Mouse (Mus musculus) testis, adult 10 weeks (tissue): ENCODE data around the gene Plscr2. TPM values are rescaled to one million over a fixed set of nuclear protein-coding genes. Genes with fewer than 3 reads are reported as not detected.

ENCODE experiments used
- polyA plus RNA-seq: library from polyadenylated mRNA; stranded (reverse); fragments of 350-450 nt; fragmentation: Illumina TruSeq; extraction: RNeasy Lipid Tissue Mini Kit (QIAGEN cat#74804); gene quantifications from one replicate; pipeline ENCODE4 v1.2.3, GENCODE M21; 2014; ENCODE audit warnings: low read depth, low replicate concordance

The Plscr2 gene
- 3.8 TPM for polyA plus RNA-seq

DNA sequence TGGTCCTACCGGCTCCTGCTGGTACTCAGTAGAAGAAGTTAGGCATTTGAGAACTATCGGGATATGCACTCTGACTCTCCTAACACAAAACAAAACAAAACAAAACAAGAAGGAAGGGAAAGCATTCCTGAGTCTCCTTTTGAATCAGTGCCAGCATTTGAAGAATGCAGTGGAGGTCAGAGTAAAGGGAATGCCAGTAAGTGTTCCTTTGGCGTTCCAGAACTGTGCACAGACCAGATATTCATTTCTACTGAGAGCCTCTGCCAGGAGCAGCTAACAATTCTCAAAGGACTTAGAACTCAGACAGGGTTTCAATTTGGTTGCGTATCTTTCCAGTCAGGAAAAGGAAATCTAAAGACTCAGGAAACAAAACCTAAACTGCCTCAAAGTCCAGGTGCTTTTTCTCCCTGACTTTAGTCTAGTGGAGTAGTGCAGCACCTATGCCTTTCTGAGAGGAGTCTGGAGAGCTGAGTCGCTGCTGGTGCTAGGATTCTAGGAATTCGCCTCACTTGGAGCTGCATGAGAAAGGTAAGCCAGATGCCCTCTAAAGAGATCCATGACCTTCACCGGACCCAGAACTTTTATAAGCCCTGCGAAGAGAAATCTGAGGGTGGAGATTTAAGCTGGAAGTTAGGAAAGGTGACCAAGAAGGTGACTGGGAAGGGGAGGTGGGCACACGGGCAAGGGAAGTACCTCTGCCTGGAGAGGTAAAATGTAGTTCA, at the start of gene Plscr2:
Gene Plscr2 (plus strand): TSS at position 117 of the 722 bp plus-strand sequence.

GRCm38 (mm10) chr9:92249447-92249852, 26.0 kb upstream of the Plscr2 start, which contains the start of gene Plscr1:
TSS of gene Plscr1 (plus strand) at chr9:92249750.

GRCm38 (mm10) chr9:92309077-92309476, 33.7 kb downstream of the Plscr2 start, which contains the start of gene 1700057G04Rik:
TSS of gene 1700057G04Rik (plus strand) at chr9:92309377.

Other genes with a start within 250 kb of the Plscr2 start
- not detected for gene Plscr5, start 82.7 kb upstream of the Plscr2 start, polyA plus RNA-seq
- gene Plscr1, start 25.9 kb upstream of the Plscr2 start, polyA plus RNA-seq: 1.5 TPM
- 216 TPM for gene 1700057G04Rik, start 33.8 kb downstream of the Plscr2 start, polyA plus RNA-seq
- 4.2 TPM for gene Plscr4, start 181.8 kb downstream of the Plscr2 start, polyA plus RNA-seq